Mouse (Mus musculus) lung, embryonic 15.5 days (tissue): ENCODE results near the gene Samd13. TPM values are rescaled to one million over a fixed set of nuclear protein-coding genes. Genes with fewer than 3 reads are reported as not detected.

ENCODE experiments used
- ATAC-seq: fragments of 200-750 bp; cut with Nextera tagmentation; 2 replicates; pipeline ENCODE4 v1.8.0; 2017; ENCODE audit warnings: moderate number of reproducible peaks, borderline replicate concordance; ENCODE audit not compliant: low FRiP score, low TSS enrichment; ENCODE audit errors: extremely low read depth
- H3K27ac ChIP-seq: fragments of 300-500 bp; sonication (generic); 2 replicates; pipeline ENCODE4 v1.5.1; 2015; ENCODE audit warnings: moderate library complexity, mild to moderate bottlenecking, inconsistent platforms
- H3K27me3 ChIP-seq: fragments of 300-500 bp; sonication (generic); 2 replicates; pipeline ENCODE4 v1.6.1; 2015; ENCODE audit warnings: inconsistent platforms
- H3K36me3 ChIP-seq: fragments of 300-500 bp; sonication (generic); 2 replicates; pipeline ENCODE4 v1.6.1; 2015; ENCODE audit warnings: inconsistent platforms
- H3K4me1 ChIP-seq: fragments of 300-500 bp; sonication (generic); 2 replicates; pipeline ENCODE4 v1.6.1; 2015; ENCODE audit warnings: inconsistent platforms
- H3K4me2 ChIP-seq: fragments of 300-500 bp; sonication (generic); 2 replicates; pipeline ENCODE4 v1.6.1; 2015; ENCODE audit warnings: inconsistent platforms, mild to moderate bottlenecking, moderate library complexity
- H3K4me3 ChIP-seq: fragments of 300-500 bp; sonication (generic); 2 replicates; pipeline ENCODE4 v1.5.1; 2015; ENCODE audit warnings: mild to moderate bottlenecking, inconsistent platforms
- H3K9ac ChIP-seq: fragments of 300-500 bp; sonication (generic); 2 replicates; pipeline ENCODE4 v1.6.1; 2015; ENCODE audit warnings: inconsistent platforms
- H3K9me3 ChIP-seq: fragments of 300-500 bp; sonication (generic); 2 replicates; pipeline ENCODE4 v1.6.1; 2016; ENCODE audit warnings: inconsistent platforms
- WGBS: fragments of 180-500 bp; shearing (Covaris S2); methylation state at CpG from one replicate; pipeline ENCODE4 v1.1.7; 2015; 5-methylcytosine and 5-hydroxymethylcytosine counted together
- polyA plus RNA-seq: library from polyadenylated mRNA; unstranded; fragments of >200 nt; fragmentation: Nextera tagmentation; extraction: Ambion mirVana; gene quantifications from 2 replicates; pipeline ENCODE4 v1.2.1, GENCODE M21; 2015

The Samd13 gene
- polyA plus RNA-seq, 1 experiment from 2014 or later = 1.2 TPM

- 42% methylated on average over 11 of the region's 11 CpGs for WGBS
- H3K27ac ChIP-seq = no peak overlapping the region
- H3K4me2 ChIP-seq = no peak overlapping the region
- ATAC-seq = no peak
- no peak overlapping the region for H3K4me3 ChIP-seq
- H3K27me3 ChIP-seq = no peaks in the 10 kb centered on the region
- H3K4me1 ChIP-seq = 0 out of 2 replicates have a peak, but pooled peaks cover 2% of the 10 kb centered on the region
- no peaks in the 10 kb centered on the region for H3K36me3 ChIP-seq
- H3K9me3 ChIP-seq = no peaks in the 10 kb centered on the region
- H3K9ac ChIP-seq = no peak overlapping the region
Measured at GRCm38 (mm10) chr3:146698982-146699381, 13.6 kb upstream of the Samd13 start.

- WGBS = 73% methylated on average over 5 of the region's 5 CpGs
- ATAC-seq = no peak
- Histone ChIP-seq H3K27me3 (no peaks in the 10 kb centered on the region), H3K36me3 (no peaks in the 10 kb centered on the region), H3K4me3 (no peak overlapping the region), H3K9me3 (no peaks in the 10 kb centered on the region), H3K4me1 (no peaks in the 10 kb centered on the region), H3K9ac (no peak overlapping the region), H3K4me2 (no peak overlapping the region), H3K27ac (no peak overlapping the region)
Measured at GRCm38 (mm10) chr3:146692547-146692946, 7.2 kb upstream of the Samd13 start.

- no peaks in the 10 kb centered on the region for H3K9me3 ChIP-seq
- H3K36me3 ChIP-seq = no peaks in the 10 kb centered on the region
- no peak for ATAC-seq
- no peak overlapping the region for H3K9ac ChIP-seq
- H3K4me1 ChIP-seq = peaks cover 5% of the 10 kb centered on the region; the same call in 1 of the 2 replicates
- H3K27ac ChIP-seq = no peak overlapping the region
- no peak overlapping the region for H3K4me3 ChIP-seq
- 82% methylated on average over 4 of the region's 4 CpGs for WGBS
- no peaks in the 10 kb centered on the region for H3K27me3 ChIP-seq
- H3K4me2 ChIP-seq = no peak overlapping the region
Measured at GRCm38 (mm10) chr3:146687121-146687725, 1.8 kb upstream of the Samd13 start.

GRCm38 (mm10) chr3:146686428-146686827, 1.0 kb upstream of the Samd13 start:
- Histone ChIP-seq H3K27ac (no peak overlapping the region), H3K9me3 (no peaks in the 10 kb centered on the region), H3K4me2 (no peak overlapping the region), H3K36me3 (no peaks in the 10 kb centered on the region), H3K27me3 (no peaks in the 10 kb centered on the region), H3K4me1 (peaks cover 10% of the 10 kb centered on the region), H3K4me3 (no peak overlapping the region), H3K9ac (no peak overlapping the region)
- 86% methylated on average over 8 of the region's 8 CpGs for WGBS
- no peak for ATAC-seq

- Histone ChIP-seq H3K4me3 (no peak overlapping the region), H3K36me3 (no peaks in the 10 kb centered on the region), H3K9ac (no peak overlapping the region), H3K9me3 (no peaks in the 10 kb centered on the region), H3K4me2 (no peak overlapping the region), H3K27me3 (no peaks in the 10 kb centered on the region), H3K4me1 (peaks cover 10% of the 10 kb centered on the region), H3K27ac (no peak overlapping the region)
- no peak for ATAC-seq
- WGBS = 62% methylated on average over 2 of the region's 2 CpGs
Measured at GRCm38 (mm10) chr3:146683095-146683494, 2.3 kb downstream of the Samd13 start.

GRCm38 (mm10) chr3:146682140-146682651, 3.2 kb downstream of the Samd13 start:
- Histone ChIP-seq H3K4me2 (peak overlapping the region; percentile 56), H3K4me3 (peak overlapping the region; percentile 26), H3K9ac (peak overlapping the region; percentile 27; the same call in 1 of the 2 replicates), H3K4me1 (peaks cover 10% of the 10 kb centered on the region), H3K36me3 (no peaks in the 10 kb centered on the region), H3K27ac (peak overlapping the region; percentile 48), H3K27me3 (no peaks in the 10 kb centered on the region), H3K9me3 (no peaks in the 10 kb centered on the region)
- WGBS = 39% methylated on average over 13 of the region's 13 CpGs
- no peak for ATAC-seq

GRCm38 (mm10) chr3:146681696-146682095, 3.7 kb downstream of the Samd13 start:
- WGBS = 47% methylated on average over 8 of the region's 8 CpGs
- no peaks in the 10 kb centered on the region for H3K9me3 ChIP-seq
- H3K4me1 ChIP-seq = peaks cover 10% of the 10 kb centered on the region
- no peaks in the 10 kb centered on the region for H3K27me3 ChIP-seq
- no peaks in the 10 kb centered on the region for H3K36me3 ChIP-seq
- no peak overlapping the region for H3K27ac ChIP-seq
- H3K4me2 ChIP-seq = peak overlapping the region; percentile 56
- no peak overlapping the region for H3K4me3 ChIP-seq
- H3K9ac ChIP-seq = no peak overlapping the region
- no peak for ATAC-seq

- Histone ChIP-seq H3K36me3 (no peaks in the 10 kb centered on the region), H3K27me3 (no peaks in the 10 kb centered on the region), H3K9ac (no peak overlapping the region), H3K4me3 (no peak overlapping the region), H3K9me3 (no peaks in the 10 kb centered on the region), H3K4me1 (peaks cover 10% of the 10 kb centered on the region), H3K27ac (no peak overlapping the region), H3K4me2 (no peak overlapping the region)
- no peak for ATAC-seq
- 88% methylated on average over 13 of the region's 13 CpGs for WGBS
Measured at GRCm38 (mm10) chr3:146680625-146681024, 4.8 kb downstream of the Samd13 start.

- H3K27me3 ChIP-seq = no peaks in the 10 kb centered on the region
- H3K4me2 ChIP-seq = no peak overlapping the region
- H3K4me1 ChIP-seq = peaks cover 10% of the 10 kb centered on the region
- no peaks in the 10 kb centered on the region for H3K9me3 ChIP-seq
- H3K4me3 ChIP-seq = no peak overlapping the region
- H3K27ac ChIP-seq = no peak overlapping the region
- H3K36me3 ChIP-seq = no peaks in the 10 kb centered on the region
- no peak for ATAC-seq
- 91% methylated on average over 16 of the region's 16 CpGs for WGBS
- H3K9ac ChIP-seq = no peak overlapping the region
Measured at GRCm38 (mm10) chr3:146679646-146680045, 5.7 kb downstream of the Samd13 start.

- H3K4me3 ChIP-seq = no peak overlapping the region
- ATAC-seq = no peak
- WGBS = 77% methylated on average over 4 of the region's 4 CpGs
- H3K27ac ChIP-seq = no peak overlapping the region
- no peak overlapping the region for H3K4me2 ChIP-seq
- no peaks in the 10 kb centered on the region for H3K4me1 ChIP-seq
- H3K36me3 ChIP-seq = no peaks in the 10 kb centered on the region
- H3K9ac ChIP-seq = no peak overlapping the region
- H3K27me3 ChIP-seq = no peaks in the 10 kb centered on the region
- H3K9me3 ChIP-seq = no peaks in the 10 kb centered on the region
Measured at GRCm38 (mm10) chr3:146676193-146676592, 9.2 kb downstream of the Samd13 start.

- Histone ChIP-seq H3K9ac (no peak overlapping the region), H3K4me2 (no peak overlapping the region), H3K36me3 (no peaks in the 10 kb centered on the region), H3K9me3 (no peaks in the 10 kb centered on the region), H3K27me3 (no peaks in the 10 kb centered on the region), H3K4me3 (no peak overlapping the region), H3K4me1 (no peaks in the 10 kb centered on the region), H3K27ac (no peak overlapping the region)
- ATAC-seq = no peak
- 79% methylated on average over 1 of the region's 1 CpGs for WGBS
Measured at GRCm38 (mm10) chr3:146675101-146675500, 10.3 kb downstream of the Samd13 start.

GRCm38 (mm10) chr3:146671121-146671520, 14.3 kb downstream of the Samd13 start:
- Histone ChIP-seq H3K4me3 (no peak overlapping the region), H3K4me1 (no peaks in the 10 kb centered on the region), H3K9ac (no peak overlapping the region), H3K27me3 (no peaks in the 10 kb centered on the region), H3K36me3 (no peaks in the 10 kb centered on the region), H3K9me3 (no peaks in the 10 kb centered on the region), H3K27ac (no peak overlapping the region), H3K4me2 (no peak overlapping the region)
- 56% methylated on average over 2 of the region's 2 CpGs for WGBS
- ATAC-seq = no peak
